In the genomic region with DNA sequence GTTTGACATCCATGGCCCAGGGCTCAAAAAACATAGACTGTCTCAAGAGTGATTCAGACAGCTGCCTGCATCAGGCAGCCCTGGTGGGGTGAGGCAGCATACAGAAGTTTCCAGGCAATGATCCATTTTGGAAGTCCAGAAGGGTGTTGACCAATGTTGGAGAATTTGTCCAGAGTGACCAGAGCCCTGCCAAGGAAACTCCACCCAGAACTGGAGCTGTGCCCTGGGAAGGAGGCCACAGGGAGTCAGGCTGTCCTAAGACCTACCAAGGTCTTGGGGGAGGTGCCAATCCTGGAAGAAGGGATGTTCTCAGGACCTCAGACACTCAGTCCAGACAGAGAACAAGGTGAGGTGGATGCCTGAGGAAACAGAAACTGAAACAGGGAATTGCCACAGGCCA, we compare ENCODE assay signal across 11 mouse cellular contexts.
DNase-seq lines count a peak whose midpoint lies in the region; ATAC-seq lines count a peak whose summit lies in the region.
"Had no signal": no experiment of that assay in that cellular context is flagged by ENCODE, and none has a peak within 500 bp of the region (broad histone marks: within the 10 kb centered on the region; RNA-seq: fewer than 3 reads in every experiment).

No protein-coding gene starts in this region.

- no peak overlapping the region for H3K9ac ChIP-seq in limb, embryonic 15.5 days
- H3K9ac ChIP-seq: lung, embryonic 15.5 days had no signal

- H3K4me1 ChIP-seq in limb, embryonic 15.5 days, result peaks cover 25% of the 10 kb centered on the region
- peaks cover 13% of the 10 kb centered on the region for H3K4me1 ChIP-seq in limb, embryonic 10.5 days
- peaks cover 8% of the 10 kb centered on the region for H3K4me1 ChIP-seq in brown adipose tissue, adult 24 weeks (ENCODE audit: control insufficient read depth, insufficient read depth, insufficient read length, low read length)

- H3K9me3 ChIP-seq in limb, embryonic 15.5 days, result no peaks in the 10 kb centered on the region
- H3K9me3 ChIP-seq in limb, embryonic 10.5 days (replicated peaks), result no peaks in the 10 kb centered on the region; the same call in 1 of the 2 replicates
- H3K9me3 ChIP-seq: lung, embryonic 15.5 days had no signal

- no peak overlapping the region for H3K4me2 ChIP-seq in limb, embryonic 15.5 days
- H3K4me2 ChIP-seq: lung, embryonic 15.5 days had no signal

- 0 out of 2 replicates have a peak overlapping the region, but pooled peaks have one; percentile 7 for H3K27ac ChIP-seq in limb, embryonic 15.5 days
- no peak overlapping the region for H3K27ac ChIP-seq in limb, embryonic 10.5 days
- peak overlapping the region; percentile 86 for H3K27ac ChIP-seq in brown adipose tissue, adult 24 weeks (replicated peaks; ENCODE audit: low read depth, low read length)
- H3K27ac ChIP-seq: lung, embryonic 15.5 days had no signal

- intact Hi-C loops in heart, postnatal 36 days (cut with DNase I), result loop anchor here (2.0 to 5.0 kb wide), 2 partner anchors 91 to 290 kb away; no protein-coding TSS in a partner anchor

- H3K36me3 ChIP-seq in limb, embryonic 15.5 days, result no peaks in the 10 kb centered on the region
- H3K36me3 ChIP-seq in limb, embryonic 10.5 days, result no peaks in the 10 kb centered on the region
- H3K36me3 ChIP-seq: lung, embryonic 15.5 days had no signal

- no peaks in the 10 kb centered on the region for H3K27me3 ChIP-seq in limb, embryonic 15.5 days
- H3K27me3 ChIP-seq in limb, embryonic 10.5 days (ENCODE audit: low read depth, poor library complexity, severe bottlenecking), result 0 out of 2 replicates have a peak, but pooled peaks cover 5% of the 10 kb centered on the region

- H3K4me3 ChIP-seq in limb, embryonic 15.5 days, result no peak overlapping the region
- H3K4me3 ChIP-seq in limb, embryonic 10.5 days, result no peak overlapping the region
- no peak overlapping the region for H3K4me3 ChIP-seq in brown adipose tissue, adult 24 weeks (ENCODE audit: insufficient read depth, low read depth, low read length)
- H3K4me3 ChIP-seq: erythroblast, embryonic 14.5 days; lung, embryonic 15.5 days had no signal

- no peak for ATAC-seq in limb, embryonic 15.5 days (ENCODE audit: insufficient number of reproducible peaks, low FRiP score, low TSS enrichment, low read depth)

- no peak for DNase-seq in limb, embryonic 10.5 days (ENCODE audit: low spot score)
- DNase-seq in heart, postnatal 36 days, result peak; percentile 85 to 89
- DNase-seq in skeletal muscle tissue, adult 2 months (ENCODE audit: low read depth, low spot score), result peak; percentile 98
- DNase-seq in c-Kit-positive CD71-positive TER-119-positive erythroid progenitor cells, embryonic 14.5 days (ENCODE audit: low spot score), result no peak
- no peak for DNase-seq in frontal cortex, adult 2 months (ENCODE audit: extremely low spot score in 1 of 2, low spot score in 1 of 2)
- no peak for DNase-seq in B cell, adult 2 months
- DNase-seq: cerebellum, postnatal 14 days had no signal

Comparison
In these comparisons a context has a peak if more than half of its experiments do, and no peak if none do; other contexts are left out.
1. DNase-seq: peak in heart, postnatal 36 days (2 of 2) and skeletal muscle tissue, adult 2 months (single experiment); none in limb, embryonic 10.5 days (single experiment), c-Kit-positive CD71-positive TER-119-positive erythroid progenitor cells, embryonic 14.5 days (single experiment), frontal cortex, adult 2 months (0 of 2) and B cell, adult 2 months (0 of 2).